Mouse (Mus musculus) C2C12 (cell line): Measurements from ENCODE around the gene Rab40c.

ENCODE experiments used
- CTCF ChIP-seq: IDR thresholded peaks from one replicate; pipeline ENCODE4 v1.5.1; 2011; ENCODE audit not compliant: control insufficient read depth, insufficient read depth, insufficient read length
- MYOG ChIP-seq: IDR thresholded peaks from one replicate; pipeline ENCODE4 v1.6.1; 2011; ENCODE audit not compliant: control insufficient read depth, insufficient read length; ENCODE audit errors: extremely low read depth
- USF1 ChIP-seq: IDR thresholded peaks from one replicate; pipeline ENCODE4 v1.6.1; 2011; ENCODE audit warnings: low read depth, mild to moderate bottlenecking, control low read depth, moderate library complexity

DNA sequence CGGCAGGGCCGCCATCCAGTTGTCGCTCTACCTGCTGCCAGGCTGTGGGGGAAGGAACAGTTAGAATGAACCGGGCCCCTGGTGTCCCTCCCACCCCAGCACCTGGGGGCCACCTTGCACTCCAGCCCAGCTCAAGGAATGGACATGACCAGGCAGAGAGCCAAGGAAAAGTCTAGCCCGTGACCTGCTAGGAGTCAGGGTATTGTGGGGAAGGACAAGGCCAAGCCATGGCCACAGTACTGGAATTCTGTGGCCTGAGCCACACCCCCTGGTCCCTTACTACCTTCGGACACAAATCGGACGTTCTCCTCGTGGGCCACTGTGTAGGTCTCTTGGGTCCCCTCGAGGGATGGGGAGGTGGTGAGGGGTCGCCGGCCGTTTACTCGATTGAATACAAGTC, 55.2 kb downstream of the Rab40c start:
- no peak for TF ChIP-seq CTCF
- TF ChIP-seq USF1: no peak
- TF ChIP-seq MYOG: no peak
